Mouse (Mus musculus) mesoderm, embryonic 11.5 days (tissue): ENCODE measurements around the gene Akap11.

Experiments used
- DNase-seq: peaks from one replicate; pipeline ENCODE4 v3.0.0-alpha.2; 2012; ENCODE audit warnings: low read depth, low spot score

Gene Akap11

GRCm38 (mm10) chr14:78448807-78449406 lies 87.7 kb downstream of the Akap11 start:
- no peak for DNase-seq

DNA sequence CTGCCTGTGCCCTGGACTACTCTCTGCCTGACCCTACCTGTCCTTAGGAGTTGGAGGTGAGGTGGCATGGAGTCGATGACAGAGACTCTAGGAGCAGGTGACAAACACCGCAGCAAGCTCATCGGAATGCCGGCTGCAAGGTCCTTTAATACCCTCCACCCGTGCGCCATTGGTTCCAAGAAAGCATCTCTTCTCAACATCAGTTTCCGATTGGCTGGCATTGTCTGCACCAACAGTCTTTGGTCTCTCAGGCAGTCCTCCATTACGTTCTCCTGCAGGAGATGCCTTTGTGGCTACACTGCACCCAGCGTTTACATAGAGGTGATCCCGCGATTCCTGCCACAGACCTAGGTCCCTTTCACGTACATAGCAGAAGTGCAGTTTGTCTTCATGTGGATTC lies 88.6 kb downstream of the Akap11 start:
- DNase-seq = no peak

DNA sequence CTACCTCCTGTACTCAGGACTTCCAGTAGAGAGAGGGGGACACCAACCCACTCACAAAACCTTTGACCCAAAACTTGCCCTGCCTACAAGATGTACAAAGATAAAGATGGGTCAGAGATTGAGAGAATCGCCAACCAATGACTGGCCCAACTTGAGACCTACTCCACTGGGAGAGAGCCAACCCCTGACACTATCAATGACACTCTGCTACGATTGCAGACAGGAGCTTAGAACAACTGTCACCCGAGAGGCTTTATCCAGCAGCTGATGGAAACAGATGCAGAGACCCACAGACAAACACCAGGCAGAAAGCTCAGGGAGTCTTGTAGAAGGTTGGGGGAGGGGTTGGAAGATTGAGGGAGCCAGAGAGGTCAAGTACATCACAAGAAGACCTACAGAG lies 89.1 kb downstream of the Akap11 start:
- DNase-seq = no peak
